Comparison of ENCODE assay signal across 8 mouse cellular contexts in genomic region chr9:75243730-75244406, GRCm38 (mm10). TPM values are rescaled to one million over a fixed set of nuclear protein-coding genes. Genes with fewer than 3 reads are reported as not detected.
DNase-seq lines count a peak whose midpoint lies in the region; ATAC-seq and TF ChIP-seq lines count a peak whose summit lies in the region.

No protein-coding gene starts in this region.

- H3K36me3 ChIP-seq in forebrain, postnatal 0 days (ENCODE audit: insufficient read depth): no peaks in the 10 kb centered on the region
- no peaks in the 10 kb centered on the region for H3K36me3 ChIP-seq in liver, postnatal 0 days (replicated peaks; ENCODE audit: insufficient read depth, low read length)

- H3K27ac ChIP-seq in forebrain, postnatal 0 days (ENCODE audit: low read depth, low read length): no peak overlapping the region
- no peak overlapping the region for H3K27ac ChIP-seq in liver, postnatal 0 days (ENCODE audit: low read depth)

- no peak overlapping the region for H3K4me3 ChIP-seq in forebrain, postnatal 0 days (ENCODE audit: low read depth, low read length)
- H3K4me3 ChIP-seq in liver, postnatal 0 days (ENCODE audit: low read depth, low read length): no peak overlapping the region

- TF ChIP-seq EP300 in liver, postnatal 0 days (IDR thresholded peaks at IDR 0.05; ENCODE audit: low read depth): no peak

- H3K4me1 ChIP-seq in forebrain, postnatal 0 days (ENCODE audit: insufficient read depth): peaks cover 3% of the 10 kb centered on the region; the same call in 1 of the 2 replicates
- H3K4me1 ChIP-seq in liver, postnatal 0 days (ENCODE audit: insufficient read depth): no peaks in the 10 kb centered on the region

- 13% methylated on average over 5 of the region's 5 CpGs for WGBS in forebrain, postnatal 0 days
- WGBS in liver, postnatal 0 days (ENCODE audit: insufficient replicate concordance): 38% methylated on average over 5 of the region's 5 CpGs

- DNase-seq in layer of hippocampus, adult 11-12 months (ENCODE audit: low spot score): peak; percentile 41
- DNase-seq in layer of hippocampus, postnatal 10 days (ENCODE audit: low spot score in 2 of 2): no peak
- peak; percentile 87 for DNase-seq in cerebellum, adult 9-11 months
- DNase-seq in forebrain, postnatal 0 days: no peak
- DNase-seq in lung, postnatal 25 days (ENCODE audit: low spot score): peak; percentile 79
- no peak for DNase-seq in liver, postnatal 0 days
- DNase-seq in urinary bladder, postnatal 25 days (ENCODE audit: low spot score): no peak

- H3K9ac ChIP-seq in forebrain, postnatal 0 days: no peak overlapping the region
- no peak overlapping the region for H3K9ac ChIP-seq in liver, postnatal 0 days (replicated peaks)

- ATAC-seq in forebrain, postnatal 0 days: peak; percentile 66
- no peak for ATAC-seq in activated CD4-positive, CD25-positive, alpha-beta regulatory T cell, adult 4 months
- no peak for ATAC-seq in liver, postnatal 0 days

- no peaks in the 10 kb centered on the region for H3K27me3 ChIP-seq in forebrain, postnatal 0 days (ENCODE audit: insufficient read depth, low read length)
- no peaks in the 10 kb centered on the region for H3K27me3 ChIP-seq in liver, postnatal 0 days (ENCODE audit: insufficient read depth, low read length)

- H3K4me2 ChIP-seq in forebrain, postnatal 0 days (ENCODE audit: low read depth): no peak overlapping the region
- H3K4me2 ChIP-seq in liver, postnatal 0 days (ENCODE audit: low read depth, low read length): no peak overlapping the region

- no peaks in the 10 kb centered on the region for H3K9me3 ChIP-seq in forebrain, postnatal 0 days (ENCODE audit: low read length)
- no peaks in the 10 kb centered on the region for H3K9me3 ChIP-seq in liver, postnatal 0 days (ENCODE audit: low read length)

- TF ChIP-seq CTCF in forebrain, postnatal 0 days (IDR thresholded peaks at IDR 0.05; ENCODE audit: low read depth): no peak
- TF ChIP-seq CTCF in liver, postnatal 0 days (IDR thresholded peaks at IDR 0.05; ENCODE audit: low read depth): no peak

RNA-seq across cellular contexts. Expression of gene Myo5c, which starts 12.0 kb away (rescaled TPM):
- under 1 TPM; 0.29 to 0.80 TPM for total RNA-seq in layer of hippocampus, postnatal 10 days (2021)
- total RNA-seq in forebrain, postnatal 0 days (2014; rRNA removed): 0.10 and 0.31 TPM in 2 replicates
- 0.16 and 0.20 TPM in 2 replicates for polyA plus RNA-seq in forebrain, postnatal 0 days (2015; fragmentation: Nextera tagmentation; extraction: Ambion mirVana)
- not detected for polyA plus RNA-seq in activated CD4-positive, CD25-positive, alpha-beta regulatory T cell, adult 4 months (2017; shearing (Covaris generic))
- polyA plus RNA-seq in liver, postnatal 0 days (2015; fragmentation: Nextera tagmentation; extraction: Ambion mirVana): 0.33 and 0.48 TPM in 2 replicates

Comparison
In these comparisons a context has a peak if more than half of its experiments do, and no peak if none do; other contexts are left out.
1. DNase-seq: peak in layer of hippocampus, adult 11-12 months (single experiment), cerebellum, adult 9-11 months (single experiment) and lung, postnatal 25 days (single experiment); none in layer of hippocampus, postnatal 10 days (0 of 2), forebrain, postnatal 0 days (single experiment), liver, postnatal 0 days (single experiment) and urinary bladder, postnatal 25 days (single experiment).